Mouse (Mus musculus): Measurements from ENCODE around the gene Gm11549.
A peak's percentile ranks its signal among the peaks of the same experiment; 100 is the strongest.

The Gm11549 gene

GRCm38 (mm10) chr3:36476261-36477155, 45.1 kb downstream of the Gm11549 start:
- peak; percentile 12 for DNase-seq

GRCm38 (mm10) chr3:36475532-36476087, 46.0 kb downstream of the Gm11549 start, which contains the start of the genes Anxa5 and 1810062G17Rik:
TSS of gene Anxa5 (minus strand) at chr3:36475894.
TSS of gene 1810062G17Rik (plus strand) at chr3:36475937.
- DNase-seq, result peak; percentile 98

DNA sequence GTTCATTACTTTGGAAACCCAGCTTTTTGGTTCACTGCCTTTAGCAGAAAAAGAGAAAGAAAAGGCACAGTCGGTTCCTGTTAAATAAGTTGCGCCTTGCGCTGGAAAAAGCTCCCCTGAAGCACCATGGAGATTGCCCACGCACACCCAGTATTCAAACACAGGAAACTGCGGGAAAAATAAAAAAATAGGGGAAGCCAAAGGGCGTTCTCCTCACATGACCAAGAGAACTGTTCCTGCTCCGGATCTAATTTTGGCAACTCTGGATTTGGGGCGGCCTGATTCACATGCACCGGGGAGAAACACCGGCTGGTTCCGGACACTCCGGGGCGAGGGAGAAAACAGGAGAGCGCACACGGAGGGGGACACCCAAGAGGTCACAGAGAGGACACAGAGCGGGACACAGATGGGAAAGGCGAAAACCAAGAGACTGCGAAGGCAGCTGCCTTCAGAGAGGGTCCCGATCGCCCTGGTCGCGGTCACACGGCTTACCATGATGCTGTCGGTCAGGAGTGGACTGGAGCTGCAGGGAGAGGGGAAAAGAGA, 46.6 kb downstream of the Gm11549 start:
- DNase-seq, result peak; percentile 65

- DNase-seq, result no peak
Observed at GRCm38 (mm10) chr3:36474421-36474820, 47.2 kb downstream of the Gm11549 start.

- DNase-seq, result no peak
Observed at GRCm38 (mm10) chr3:36473222-36473621, 48.4 kb downstream of the Gm11549 start.

DNA sequence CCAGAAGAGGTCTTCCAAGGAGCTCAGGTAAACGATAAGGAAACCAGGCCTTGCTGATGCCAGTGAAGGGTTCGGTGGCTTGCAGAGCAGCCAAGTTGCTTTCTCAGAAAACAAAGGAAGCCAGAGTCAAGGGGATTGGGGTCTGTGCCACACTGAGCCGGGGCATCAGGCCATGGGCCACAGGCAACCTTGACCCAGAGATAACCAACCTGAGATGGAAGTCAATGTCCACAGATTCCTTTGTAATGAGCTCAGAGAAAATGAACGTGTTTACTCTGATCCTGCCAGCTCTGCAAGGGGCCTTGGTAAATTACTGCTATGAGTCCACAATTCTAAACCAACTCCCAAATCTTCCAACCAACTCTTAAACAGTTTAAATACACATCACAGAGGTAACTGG, 49.8 kb downstream of the Gm11549 start:
- DNase-seq, result no peak

DNA sequence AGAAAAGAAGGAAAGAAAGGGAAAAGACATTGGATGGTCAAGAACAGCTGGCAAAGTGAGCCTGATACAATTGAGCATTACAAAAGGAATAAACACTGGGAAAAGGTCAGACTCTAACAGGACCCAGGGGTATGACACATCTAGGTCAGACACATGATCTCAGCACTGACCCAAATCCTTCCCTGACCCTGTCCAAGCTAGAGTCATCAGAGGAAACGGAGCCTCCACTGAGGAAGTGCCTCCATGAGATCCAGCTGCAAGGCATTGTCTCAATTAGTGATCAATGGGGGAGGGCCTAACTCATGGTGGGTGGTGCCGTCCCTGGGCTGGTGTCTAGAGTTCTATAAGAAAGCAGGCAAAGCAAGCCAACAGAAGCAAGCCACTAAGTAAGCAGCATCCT, 52.7 kb downstream of the Gm11549 start:
- DNase-seq, result no peak

- no peak for DNase-seq
Observed at GRCm38 (mm10) chr3:36467632-36468031, 54.0 kb downstream of the Gm11549 start.

DNA sequence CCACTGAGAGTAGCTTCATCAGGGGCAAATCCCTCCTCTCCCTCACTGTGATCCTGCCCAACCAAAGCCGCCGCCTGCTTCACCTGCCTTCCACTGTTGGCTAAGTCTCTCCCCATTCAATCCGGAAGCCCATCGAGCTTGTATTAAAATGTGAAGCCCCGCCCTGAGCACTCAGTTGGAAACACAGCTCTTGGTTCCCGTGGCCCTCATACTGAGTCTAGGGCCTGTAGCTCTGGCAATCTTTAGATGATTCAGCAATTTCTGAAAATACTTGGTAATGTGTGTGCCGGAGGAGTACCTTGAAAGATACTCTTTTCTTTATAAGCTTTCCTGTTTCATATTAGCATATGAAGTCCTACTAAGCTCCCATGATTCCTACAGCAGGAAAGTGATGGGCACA, 56.1 kb downstream of the Gm11549 start:
- no peak for DNase-seq

Measured in kidney, adult 9 months (tissue).